Mouse (Mus musculus): ENCODE data around the gene Dnajc7.
A peak's percentile ranks its signal among the peaks of the same experiment; 100 is the strongest.
"Not testable (repeated sequence)": the region's sequence is repeated elsewhere in the genome, so short reads cannot be mapped to it uniquely, and the experiment has no call there.

Dnajc7 gene

DNA sequence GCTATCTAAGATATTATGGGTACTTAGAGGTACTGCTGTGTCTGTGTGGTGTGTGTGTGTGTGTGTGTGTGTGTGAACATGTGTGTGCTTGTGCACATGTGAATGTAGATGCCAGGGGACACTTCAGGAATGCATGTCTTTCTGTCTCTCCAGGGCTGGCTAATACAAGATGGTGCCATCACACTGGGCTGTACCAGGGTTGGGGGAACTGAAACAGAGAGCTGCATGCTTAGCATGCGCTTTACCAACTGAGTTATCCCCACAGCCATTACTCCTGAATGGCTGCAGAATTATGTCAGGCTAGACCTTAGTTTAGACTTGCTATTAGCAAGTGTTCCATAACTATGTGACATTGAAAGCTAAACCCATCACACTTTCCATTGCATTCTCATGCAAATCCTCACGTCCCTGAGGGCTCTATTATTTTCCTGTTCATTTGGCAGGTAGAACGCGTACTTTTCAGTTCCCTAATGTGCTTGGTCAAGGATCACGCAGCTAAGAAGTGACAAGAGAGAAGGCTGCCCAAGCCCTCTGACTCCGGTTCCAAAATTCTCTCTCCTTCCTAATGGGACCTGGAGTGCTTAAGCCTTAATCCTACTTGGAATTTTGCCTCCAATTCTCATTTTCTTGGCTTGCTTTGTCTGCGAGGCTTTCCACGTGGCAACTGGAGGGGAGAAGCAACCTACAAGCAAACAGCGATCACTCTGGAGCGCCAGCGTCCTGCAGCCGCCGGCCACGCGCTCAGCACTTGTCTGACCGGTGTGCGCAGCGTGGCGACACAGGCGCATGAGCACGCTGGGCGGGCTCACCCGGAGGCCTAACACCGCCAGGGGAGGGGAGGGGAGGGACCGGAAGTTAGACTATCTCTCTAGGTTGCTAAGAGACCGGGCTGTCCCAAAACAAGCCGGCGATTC is 74.9 kb downstream of the Dnajc7 start, which contains the start of gene Ttc25:
Gene Ttc25 (plus strand): TSS at position 776 of the 914 bp plus-strand sequence.
- DNase-seq = peak; percentile 72

DNA sequence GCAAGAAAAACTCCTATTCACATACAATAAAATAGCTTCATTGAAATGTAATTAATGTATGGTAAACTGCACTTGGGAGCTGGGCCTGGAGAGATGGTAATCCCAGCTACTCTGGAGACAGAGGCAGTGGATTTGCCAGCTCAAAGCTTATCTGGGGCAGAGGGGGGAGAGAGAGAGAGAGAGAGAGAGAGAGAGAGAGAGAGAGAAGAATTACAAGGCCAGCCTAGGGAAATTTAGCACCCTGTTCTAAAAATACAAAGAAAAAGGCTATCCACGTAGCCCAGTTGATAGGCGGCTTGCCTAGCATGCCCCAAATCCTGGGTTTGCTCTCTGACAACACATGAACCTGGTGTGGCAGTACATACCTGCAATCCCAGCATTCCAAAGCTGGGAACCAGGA is 78.4 kb downstream of the Dnajc7 start:
- no peak for DNase-seq

DNA sequence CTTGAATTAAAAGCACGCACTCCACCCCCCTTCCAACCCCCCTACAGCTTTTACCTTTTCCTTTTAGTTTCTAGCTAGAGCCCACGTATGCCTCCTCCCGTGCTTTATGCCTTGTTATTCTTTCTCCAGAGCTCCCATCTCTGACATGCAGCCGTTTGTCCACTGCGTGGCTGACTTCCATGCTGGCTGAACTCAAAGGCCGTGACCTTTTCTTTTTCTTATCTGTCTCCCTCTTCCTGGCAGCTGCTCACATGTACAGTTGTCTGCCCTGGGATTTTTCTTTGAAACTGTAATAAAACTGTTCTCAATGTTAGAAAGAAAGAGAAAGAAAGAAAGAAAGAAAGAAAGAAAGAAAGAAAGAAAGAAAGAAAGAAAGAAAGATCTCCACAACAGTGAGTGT is 79.0 kb downstream of the Dnajc7 start:
- DNase-seq = no peak

DNA sequence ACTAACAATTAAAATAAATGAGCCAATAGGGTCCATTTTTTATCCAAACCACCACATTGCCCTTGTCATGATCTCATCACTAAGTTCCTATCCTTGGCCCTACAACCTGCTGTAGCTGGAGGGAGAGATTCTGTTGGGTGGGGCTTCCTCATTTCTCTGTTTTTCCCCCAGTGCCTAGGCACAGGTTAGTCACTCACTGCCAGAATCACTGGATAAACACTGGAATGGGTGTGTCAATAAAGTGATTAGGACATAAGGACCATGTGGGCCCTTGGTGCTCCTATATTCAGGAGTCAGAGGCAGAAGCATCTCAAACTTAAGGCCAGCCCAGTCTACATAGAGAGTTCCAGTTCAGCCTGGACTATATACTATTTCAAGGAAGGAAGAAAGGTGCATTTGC is 83.5 kb downstream of the Dnajc7 start:
- no peak for DNase-seq

DNA sequence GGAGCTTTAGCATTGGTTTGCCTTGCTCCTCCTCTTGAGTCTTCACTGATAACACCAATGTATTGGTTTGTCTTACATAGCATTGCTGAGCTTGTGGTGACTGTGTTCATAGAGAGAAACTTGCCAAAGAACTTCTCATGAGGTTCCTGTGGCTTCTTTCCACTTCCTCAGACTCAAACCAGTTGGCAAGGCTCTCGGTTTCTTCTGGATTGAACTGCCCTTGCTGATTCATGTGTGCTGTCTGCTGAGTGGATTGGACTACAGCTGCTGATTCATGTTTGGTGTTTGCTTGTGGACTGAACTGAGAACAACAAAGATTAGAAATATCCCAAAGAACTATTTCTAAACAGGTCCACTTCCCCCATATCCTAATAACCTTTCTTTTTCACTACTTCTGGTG is 84.0 kb downstream of the Dnajc7 start:
- no peak for DNase-seq

DNA sequence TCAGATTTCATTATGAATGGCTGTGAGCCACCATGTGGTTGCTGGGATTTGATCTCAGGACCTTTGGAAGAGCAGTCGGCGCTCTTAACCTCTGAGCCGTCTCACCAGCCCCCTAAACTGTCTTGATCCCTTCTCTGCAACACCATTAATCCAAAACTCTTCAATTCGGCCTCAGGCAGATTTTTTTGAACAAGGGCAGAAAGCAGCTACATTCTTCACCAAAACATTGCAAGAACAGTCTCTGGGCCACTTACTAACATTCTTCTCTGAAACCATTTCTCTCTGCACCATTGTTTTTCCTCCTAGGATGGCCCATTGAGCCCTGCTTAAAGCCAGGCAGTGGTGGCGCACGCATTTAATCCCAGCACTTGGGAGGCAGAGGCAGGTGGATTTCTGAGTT is 85.1 kb downstream of the Dnajc7 start:
- not testable (repeated sequence) for DNase-seq

DNA sequence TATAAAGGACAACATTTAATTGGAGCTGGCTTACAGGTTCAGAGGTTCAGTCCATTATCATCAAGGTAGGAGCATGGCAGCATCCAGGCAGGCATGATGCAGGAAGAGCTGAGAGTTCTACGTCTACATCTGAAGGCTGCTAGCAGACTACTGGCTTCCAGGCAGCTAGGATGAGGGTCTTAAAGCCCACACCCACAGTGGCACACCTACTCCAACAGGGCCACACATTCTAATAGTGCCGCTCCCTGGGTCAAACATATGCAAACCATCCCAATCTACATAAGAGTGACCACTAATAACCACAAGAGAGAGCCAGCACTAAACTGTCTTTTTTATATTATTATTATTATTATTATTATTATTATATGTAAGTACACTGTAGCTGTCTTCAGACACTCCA is 85.6 kb downstream of the Dnajc7 start:
- not testable (repeated sequence) for DNase-seq

DNA sequence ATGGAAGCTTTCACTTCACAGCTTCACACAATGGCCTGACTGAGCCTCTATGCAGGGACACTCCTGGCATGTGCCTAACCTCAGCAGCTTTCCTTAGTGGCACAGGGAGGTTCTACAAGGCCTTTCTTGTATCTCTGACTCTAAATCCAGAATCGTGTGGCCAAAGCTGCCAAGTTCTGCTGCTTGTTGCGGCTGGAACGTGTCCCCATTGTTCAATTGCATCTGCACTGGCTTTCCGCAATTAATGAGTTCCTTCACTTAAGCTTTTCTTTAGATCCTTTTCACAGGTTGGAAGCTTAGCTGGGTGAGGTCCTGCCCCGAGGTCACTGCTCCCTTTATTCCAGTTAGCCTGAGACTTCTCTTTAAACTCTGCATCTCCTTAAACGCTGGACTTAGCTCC is 86.1 kb downstream of the Dnajc7 start:
- DNase-seq = no peak
